Mouse (Mus musculus): ENCODE measurements at regions not wholly inside any gene's neighbourhood (a gene's known extent, or its start where the extent isn't known, plus 50 kb on each side); places are given as distances from the start of the nearest gene placed in this dataset.

- TF ChIP-seq POLR2A (IDR thresholded peaks at IDR 0.05; ENCODE audit: insufficient read depth, low read length) (no peak), CTCF (IDR thresholded peaks at IDR 0.05; ENCODE audit: low read depth, low read length) (no peak), EP300 (IDR thresholded peaks at IDR 0.05; ENCODE audit: insufficient read depth, low read depth, low read length) (no peak)
Measured at GRCm38 (mm10) chr7:98768460-98768859, 65.6 kb downstream of the Thap12 start.

Data from ES-Bruce4 (cell line).